Mouse (Mus musculus) spleen, postnatal 14 days (tissue): ENCODE results near the gene Haus7.

Experiments
- DNase-seq, 2 experiments: peaks; one replicate each; pipeline ENCODE4 v3.0.0; 2021 to 2022; ENCODE audit warnings: low spot score in 2 of 2

Gene Haus7

GRCm38 (mm10) chrX:73458877-73459392 lies at the start of gene Haus7:
Haus7 (minus strand) TSS chrX:73459044.
- DNase-seq: peak; percentile 75 to 78

DNA sequence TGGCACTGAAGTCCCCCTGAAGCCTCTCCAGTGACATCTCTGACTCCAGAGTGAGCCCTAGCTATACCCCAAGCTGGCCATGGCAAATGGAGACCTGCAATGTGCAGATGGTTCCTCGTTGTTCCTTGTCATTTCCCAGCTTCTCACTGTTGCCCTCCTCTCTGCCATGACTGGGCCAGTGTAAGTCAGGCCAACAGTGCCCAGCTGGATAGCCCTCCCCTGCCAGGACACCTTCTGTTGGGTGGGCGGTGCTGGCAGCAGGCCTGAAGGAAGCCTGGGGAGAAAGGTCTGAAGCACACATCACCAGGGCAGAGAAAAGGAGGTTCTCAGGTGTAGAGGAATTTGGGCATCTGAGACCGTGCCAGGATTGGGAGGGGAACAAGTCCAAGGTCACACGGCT lies 47.7 kb upstream of the Haus7 start:
- DNase-seq: no peak

- DNase-seq: no peak
These were observed 46.4 kb upstream of the Haus7 start for GRCm38 (mm10) chrX:73505130-73505735.

DNA sequence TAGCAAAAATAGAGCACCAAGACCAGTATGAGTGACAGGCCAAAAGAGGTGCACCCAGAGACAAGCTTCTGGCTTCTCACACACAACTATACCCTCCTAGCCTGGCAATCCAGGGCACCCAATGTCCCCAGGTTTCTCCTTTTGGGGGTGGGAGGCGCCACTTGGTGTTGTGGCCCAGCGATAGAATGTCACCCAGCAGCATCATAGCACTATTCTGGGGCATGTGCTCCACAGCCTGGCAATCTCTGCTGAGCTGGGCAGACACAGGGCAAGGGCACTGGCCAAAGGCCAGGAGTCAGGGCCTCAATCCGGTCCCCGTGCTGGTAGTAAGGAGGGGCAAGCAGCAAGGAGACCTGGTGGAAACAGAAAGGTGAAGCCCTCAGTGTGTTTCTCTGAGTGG lies 37.9 kb upstream of the Haus7 start:
- no peak for DNase-seq

- DNase-seq: peak in 1 of 2 experiments; percentile 21
These were observed 34.7 kb upstream of the Haus7 start for GRCm38 (mm10) chrX:73493567-73493966.

- no peak for DNase-seq
These were observed 32.0 kb upstream of the Haus7 start for GRCm38 (mm10) chrX:73490804-73491203.

- DNase-seq: no peak
These were observed 31.3 kb upstream of the Haus7 start for GRCm38 (mm10) chrX:73490186-73490585.

- DNase-seq: no peak
These were observed 28.1 kb upstream of the Haus7 start for GRCm38 (mm10) chrX:73486920-73487319.

GRCm38 (mm10) chrX:73484870-73485269 lies 26.0 kb upstream of the Haus7 start:
- DNase-seq: no peak

- DNase-seq: no peak
These were observed 25.2 kb upstream of the Haus7 start for GRCm38 (mm10) chrX:73484076-73484475.

DNA sequence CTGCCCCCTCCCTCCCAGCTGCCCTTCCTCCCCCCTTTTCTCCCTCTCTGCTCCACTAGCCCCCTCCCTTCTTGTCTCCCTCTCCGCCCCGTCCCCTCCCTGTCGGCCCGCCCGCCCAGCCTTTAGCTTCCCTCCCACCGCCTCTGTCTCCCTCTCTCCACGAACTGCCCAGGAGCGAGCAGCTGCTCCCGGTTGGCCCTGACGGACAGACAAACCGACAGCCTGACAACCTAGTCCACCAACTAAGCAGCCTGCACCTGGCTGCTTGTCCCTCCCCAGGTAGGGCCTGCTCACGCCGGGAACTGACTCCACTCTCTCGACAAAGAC lies 24.6 kb upstream of the Haus7 start, which contains the start of gene Bgn:
TSS of gene Bgn (plus strand) at position 119 of the 327 bp plus-strand sequence.
- DNase-seq: no peak

- no peak for DNase-seq
These were observed 24.0 kb upstream of the Haus7 start for GRCm38 (mm10) chrX:73482643-73483483.

DNA sequence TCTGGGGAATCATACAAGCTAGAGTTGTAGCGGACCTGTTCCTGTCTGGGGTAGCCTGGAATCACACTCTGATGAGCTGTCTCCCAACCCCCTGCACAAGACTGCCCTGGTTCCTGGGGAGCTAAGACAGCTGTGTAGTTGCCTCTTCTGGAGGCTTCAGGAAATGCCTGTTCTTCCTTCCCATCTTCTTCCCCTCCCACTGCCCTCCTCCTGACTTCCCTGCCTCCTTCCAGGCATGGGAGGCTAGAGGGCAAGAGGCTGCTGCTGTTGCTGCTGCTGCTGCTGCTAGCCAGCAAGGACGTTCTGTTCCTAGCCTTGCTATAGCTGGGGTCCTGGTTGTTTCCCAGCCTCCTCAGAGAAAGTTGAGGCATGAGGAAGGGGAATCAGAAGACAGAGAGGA lies 21.5 kb upstream of the Haus7 start:
- no peak for DNase-seq

- no peak for DNase-seq
These were observed 20.8 kb upstream of the Haus7 start for GRCm38 (mm10) chrX:73479656-73480055.

- DNase-seq: no peak
These were observed 18.7 kb upstream of the Haus7 start for GRCm38 (mm10) chrX:73477500-73477899.

GRCm38 (mm10) chrX:73476621-73477020 lies 17.8 kb upstream of the Haus7 start:
- DNase-seq: no peak

DNA sequence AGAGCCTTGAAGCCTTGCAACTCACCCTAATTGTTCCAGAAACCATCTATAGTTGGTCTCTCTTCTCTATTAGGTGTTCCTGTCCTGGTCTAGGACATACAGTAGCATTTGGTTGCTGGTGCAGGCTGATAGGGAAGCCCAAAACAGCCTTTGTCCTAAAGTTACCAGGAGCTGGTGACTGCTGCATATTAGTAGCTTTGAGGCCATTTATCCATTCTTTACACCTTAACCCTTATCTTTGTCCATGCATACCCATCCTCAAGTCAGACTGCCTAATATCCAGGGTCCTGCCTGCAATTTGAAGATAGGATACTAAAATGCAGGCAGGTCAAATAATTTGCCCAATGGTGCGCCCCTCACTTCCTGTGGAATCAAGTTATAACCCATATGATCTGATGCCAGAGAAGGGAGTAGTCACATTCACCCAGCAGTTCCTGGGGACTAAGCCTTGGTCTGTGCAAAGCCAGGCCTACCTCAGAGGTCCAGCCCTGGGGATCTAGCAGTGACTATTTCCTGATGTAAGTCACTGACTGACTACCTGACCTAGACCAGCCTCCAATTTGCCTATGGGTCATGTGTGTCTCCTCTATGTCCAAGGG lies 16.9 kb upstream of the Haus7 start:
- DNase-seq: no peak

GRCm38 (mm10) chrX:73474340-73475165 lies 15.7 kb upstream of the Haus7 start:
- no peak for DNase-seq

DNA sequence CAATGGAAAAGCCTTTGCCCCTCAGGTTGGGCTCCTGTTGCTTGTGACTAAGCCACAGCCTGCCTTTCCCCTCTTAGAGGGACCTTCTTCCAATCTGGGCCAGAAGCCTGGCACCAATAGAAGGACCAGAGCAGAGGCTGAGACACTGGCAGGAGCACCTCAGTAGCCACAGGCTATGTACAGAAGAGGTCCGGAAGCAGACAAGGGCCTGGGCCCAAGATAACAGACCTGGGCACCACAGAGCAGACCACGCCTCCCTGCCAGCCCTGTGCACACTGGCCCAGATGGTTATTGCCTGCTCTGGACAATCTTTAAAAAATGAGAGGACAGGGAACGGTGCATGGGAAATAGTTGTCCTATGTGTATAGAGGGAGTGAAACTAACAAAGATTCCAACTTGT lies 12.9 kb upstream of the Haus7 start:
- DNase-seq: no peak

GRCm38 (mm10) chrX:73468752-73469151 lies 9.9 kb upstream of the Haus7 start:
- DNase-seq: no peak

DNA sequence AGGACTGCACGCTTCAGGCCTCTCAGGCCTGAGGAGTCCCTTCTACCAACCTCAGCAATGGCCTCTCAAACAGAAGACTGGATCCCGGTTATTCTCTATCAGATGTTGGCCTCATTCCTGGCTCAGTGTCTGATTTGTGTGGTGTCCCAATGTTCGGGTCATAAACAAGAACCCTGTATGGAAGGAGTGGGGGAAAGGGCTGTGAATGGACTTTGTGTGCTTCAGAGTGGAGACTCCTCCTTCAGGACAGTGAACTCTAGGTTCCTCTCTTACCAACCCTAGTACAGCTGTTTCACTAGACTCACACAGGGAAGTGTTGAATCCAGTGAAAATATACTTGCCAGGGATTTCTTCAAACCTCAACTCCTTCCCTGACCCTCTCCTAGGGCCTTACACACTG lies 9.5 kb upstream of the Haus7 start:
- no peak for DNase-seq
